Comparison of ENCODE assay signal across 10 mouse cellular contexts in genomic region chr10:80130403-80131031, GRCm38 (mm10). TPM values are rescaled to one million over a fixed set of nuclear protein-coding genes. Genes with fewer than 3 reads are reported as not detected.
DNase-seq lines count a peak whose midpoint lies in the region; ATAC-seq and TF ChIP-seq lines count a peak whose summit lies in the region.
"Had no signal": no experiment of that assay in that cellular context is flagged by ENCODE, and none has a peak within 500 bp of the region (broad histone marks: within the 10 kb centered on the region; RNA-seq: fewer than 3 reads in every experiment).

No protein-coding gene starts in this region.

- 85% methylated on average over 18 of the region's 18 CpGs for WGBS in heart, embryonic 12.5 days
- 85% methylated on average over 18 of the region's 18 CpGs for WGBS in embryonic facial prominence, embryonic 11.5 days

- intact Hi-C loops in heart, postnatal 36 days (cut with DNase I), result no loop called here

- H3K9ac ChIP-seq in heart, embryonic 12.5 days, result 0 out of 2 replicates have a peak overlapping the region, but pooled peaks have one; percentile 6
- H3K9ac ChIP-seq in embryonic facial prominence, embryonic 11.5 days (replicated peaks; ENCODE audit: low read length), result no peak overlapping the region

- no peak for DNase-seq in heart, adult 11 months
- no peak for DNase-seq in embryonic facial prominence, embryonic 11.5 days (ENCODE audit: low spot score)
- DNase-seq in kidney, postnatal 4 days, result peak; percentile 50 to 70
- DNase-seq in heart, postnatal 36 days, result no peak
- DNase-seq: gastrocnemius, postnatal 36 days had no signal

- TF ChIP-seq CTCF in E14TG2a.4 (conservative IDR thresholded peaks at IDR 0.05; ENCODE audit: low read length), result no peak

- H3K27ac ChIP-seq in heart, embryonic 12.5 days (ENCODE audit: poor library complexity, severe bottlenecking), result no peak overlapping the region
- no peak overlapping the region for H3K27ac ChIP-seq in embryonic facial prominence, embryonic 11.5 days (replicated peaks; ENCODE audit: low read depth, low read length)
- H3K27ac ChIP-seq: macrophage had no signal

- H3K27me3 ChIP-seq in heart, embryonic 12.5 days (replicated peaks), result peaks cover 13% of the 10 kb centered on the region
- H3K27me3 ChIP-seq in E14TG2a.4 (ENCODE audit: insufficient read depth, low read length), result no peaks in the 10 kb centered on the region
- H3K27me3 ChIP-seq in embryonic facial prominence, embryonic 11.5 days (ENCODE audit: control insufficient read depth, insufficient read depth, low read length), result no peaks in the 10 kb centered on the region

- peaks cover 76% of the 10 kb centered on the region for H3K36me3 ChIP-seq in heart, embryonic 12.5 days
- peaks cover 98% of the 10 kb centered on the region for H3K36me3 ChIP-seq in E14TG2a.4 (ENCODE audit: insufficient read depth, low read length)
- peaks cover 17% of the 10 kb centered on the region for H3K36me3 ChIP-seq in embryonic facial prominence, embryonic 11.5 days (replicated peaks; ENCODE audit: control insufficient read depth, insufficient read depth, low read depth, low read length)

- H3K4me2 ChIP-seq in heart, embryonic 12.5 days, result no peak overlapping the region
- H3K4me2 ChIP-seq in embryonic facial prominence, embryonic 11.5 days (ENCODE audit: low read depth, low read length), result no peak overlapping the region

- no peaks in the 10 kb centered on the region for H3K9me3 ChIP-seq in heart, embryonic 12.5 days (replicated peaks)
- H3K9me3 ChIP-seq in E14TG2a.4 (ENCODE audit: low read length), result no peaks in the 10 kb centered on the region
- H3K9me3 ChIP-seq in embryonic facial prominence, embryonic 11.5 days (replicated peaks; ENCODE audit: control insufficient read depth, low read length), result no peaks in the 10 kb centered on the region

- H3K4me1 ChIP-seq in heart, embryonic 12.5 days (replicated peaks), result peaks cover 25% of the 10 kb centered on the region
- H3K4me1 ChIP-seq in E14TG2a.4 (replicated peaks; ENCODE audit: low read depth, low read length), result peaks cover 88% of the 10 kb centered on the region
- peaks cover 11% of the 10 kb centered on the region; the same call in 1 of the 2 replicates for H3K4me1 ChIP-seq in embryonic facial prominence, embryonic 11.5 days (ENCODE audit: control insufficient read depth, insufficient read depth, low read length)

- no peak for ATAC-seq in heart, embryonic 12.5 days (ENCODE audit: insufficient number of reproducible peaks, low FRiP score)
- ATAC-seq in embryonic facial prominence, embryonic 11.5 days (replicated peaks; ENCODE audit: insufficient number of reproducible peaks, low FRiP score, low TSS enrichment, low read depth), result peak; percentile 2; the same call in 1 of the 2 replicates
- ATAC-seq in CD4-positive, CD25-positive, alpha-beta regulatory T cell, adult 4 months, result no peak
- no peak for ATAC-seq in monocyte, adult 5-6 weeks (replicated peaks; ENCODE audit: insufficient number of reproducible peaks, low FRiP score, low TSS enrichment, poor library complexity, severe bottlenecking)

- H3K4me3 ChIP-seq in heart, embryonic 12.5 days, result no peak overlapping the region
- peak overlapping the region; percentile 62 for H3K4me3 ChIP-seq in E14TG2a.4 (replicated peaks; ENCODE audit: low read length)
- H3K4me3 ChIP-seq in embryonic facial prominence, embryonic 11.5 days (ENCODE audit: low read depth, low read length), result no peak overlapping the region

RNA-seq across cellular contexts. Expression of gene Atp5d, which starts 7.9 kb away (rescaled TPM):
- polyA plus RNA-seq in heart, embryonic 12.5 days (2016; fragmentation: Nextera tagmentation; extraction: Ambion mirVana), result 827 and 861 TPM in 2 replicates
- polyA plus RNA-seq in embryonic facial prominence, embryonic 11.5 days (2014; fragmentation: Nextera tagmentation; extraction: Ambion mirVana), result 360 and 371 TPM in 2 replicates
- 100 to 1,000 TPM; 303 to 370 TPM for polyA plus RNA-seq in CD4-positive, CD25-positive, alpha-beta regulatory T cell, adult 4 months (2017; shearing (Covaris generic))
- total RNA-seq in monocyte, adult 5-6 weeks (2017), result 26.1 to 49.8 TPM (median 29.5 TPM) in 3 replicates
- total RNA-seq in heart, postnatal 36 days (2021), result 1,000 to 10,000 TPM; 1,105 to 1,168 TPM

RNA-seq across cellular contexts. Expression of gene Cbarp, which starts 10.1 kb away (rescaled TPM):
- polyA plus RNA-seq in heart, embryonic 12.5 days (2016; fragmentation: Nextera tagmentation; extraction: Ambion mirVana), result 1.7 and 3.6 TPM in 2 replicates
- 6.8 and 9.0 TPM in 2 replicates for polyA plus RNA-seq in embryonic facial prominence, embryonic 11.5 days (2014; fragmentation: Nextera tagmentation; extraction: Ambion mirVana)
- polyA plus RNA-seq in CD4-positive, CD25-positive, alpha-beta regulatory T cell, adult 4 months (2017; shearing (Covaris generic)), result 1 to 10 TPM; 1.3 to 1.4 TPM
- 0.29 to 5.8 TPM (median 4.1 TPM) in 3 replicates for total RNA-seq in monocyte, adult 5-6 weeks (2017)
- 1 to 10 TPM; 2.0 to 4.7 TPM for total RNA-seq in heart, postnatal 36 days (2021)

RNA-seq across cellular contexts. Expression of gene Stk11, which starts 14.9 kb away (rescaled TPM):
- 10.8 and 13.8 TPM in 2 replicates for polyA plus RNA-seq in heart, embryonic 12.5 days (2016; fragmentation: Nextera tagmentation; extraction: Ambion mirVana)
- polyA plus RNA-seq in embryonic facial prominence, embryonic 11.5 days (2014; fragmentation: Nextera tagmentation; extraction: Ambion mirVana), result 16.6 and 18.5 TPM in 2 replicates
- 10 to 100 TPM; 19.2 to 30.7 TPM for polyA plus RNA-seq in CD4-positive, CD25-positive, alpha-beta regulatory T cell, adult 4 months (2017; shearing (Covaris generic))
- total RNA-seq in monocyte, adult 5-6 weeks (2017), result 155 to 177 TPM (median 155 TPM) in 3 replicates
- total RNA-seq in heart, postnatal 36 days (2021), result 100 to 1,000 TPM; 137 to 165 TPM

RNA-seq across cellular contexts. Expression of gene Midn, which starts 17.6 kb away (rescaled TPM):
- polyA plus RNA-seq in heart, embryonic 12.5 days (2016; fragmentation: Nextera tagmentation; extraction: Ambion mirVana), result 25.9 and 28.9 TPM in 2 replicates
- 60.3 and 62.1 TPM in 2 replicates for polyA plus RNA-seq in embryonic facial prominence, embryonic 11.5 days (2014; fragmentation: Nextera tagmentation; extraction: Ambion mirVana)
- polyA plus RNA-seq in CD4-positive, CD25-positive, alpha-beta regulatory T cell, adult 4 months (2017; shearing (Covaris generic)), result 1 to 10 TPM; 4.6 to 8.2 TPM
- total RNA-seq in monocyte, adult 5-6 weeks (2017), result 27.3 to 65.5 TPM (median 29.9 TPM) in 3 replicates
- 100 to 1,000 TPM in 1 of 2 experiments, 10 to 100 TPM in 1; 99.9 to 117 TPM for total RNA-seq in heart, postnatal 36 days (2021)

RNA-seq across cellular contexts. Expression of gene Sbno2, which starts 25.1 kb away (rescaled TPM):
- polyA plus RNA-seq in heart, embryonic 12.5 days (2016; fragmentation: Nextera tagmentation; extraction: Ambion mirVana), result 13.0 and 14.6 TPM in 2 replicates
- polyA plus RNA-seq in embryonic facial prominence, embryonic 11.5 days (2014; fragmentation: Nextera tagmentation; extraction: Ambion mirVana), result 5.6 and 6.6 TPM in 2 replicates
- polyA plus RNA-seq in CD4-positive, CD25-positive, alpha-beta regulatory T cell, adult 4 months (2017; shearing (Covaris generic)), result 10 to 100 TPM; 28.4 to 54.8 TPM
- total RNA-seq in monocyte, adult 5-6 weeks (2017), result 50.6 to 75.0 TPM (median 51.9 TPM) in 3 replicates
- total RNA-seq in heart, postnatal 36 days (2021), result 10 to 100 TPM; 11.2 to 12.2 TPM

Comparison
In these comparisons a context has a peak if more than half of its experiments do, and no peak if none do; other contexts are left out.
1. DNase-seq: peak in kidney, postnatal 4 days (2 of 2); none in heart, adult 11 months (single experiment), embryonic facial prominence, embryonic 11.5 days (single experiment) and heart, postnatal 36 days (0 of 2).